Mouse (Mus musculus) heart, postnatal 25 days (tissue): ENCODE measurements around the gene Pold2. TPM values are rescaled to one million over a fixed set of nuclear protein-coding genes. Genes with fewer than 3 reads are reported as not detected.

Source experiments
- DNase-seq: peaks from one replicate; pipeline ENCODE4 v3.0.0; 2022; ENCODE audit warnings: low spot score
- intact Hi-C: fragments of 180-260 bp; cut with DNase I; formaldehyde crosslinking; loops from one replicate; pipeline ENCODE4 v1.15.1; 2025
- total RNA-seq, 2 experiments: library from RNA; stranded (reverse); gene quantifications; 2 replicates each; pipeline ENCODE4 v1.2.3; 2021

The Pold2 gene
- 10 to 100 TPM; 29.2 to 33.2 TPM for total RNA-seq

GRCm38 (mm10) chr11:5877921-5878526 lies at the start of gene Pold2:
Gene Pold2, minus strand, starts transcription at chr11:5878292.
- peak; percentile 97 for DNase-seq
- intact Hi-C loops: loop anchor here (5.0 kb wide), 1 partner anchor 41 kb away; the partner anchor contains the start of gene Polm

GRCm38 (mm10) chr11:5926696-5927220 lies 48.7 kb upstream of the Pold2 start:
- no peak for DNase-seq
- intact Hi-C loops: no loop called here

- no peak for DNase-seq
- intact Hi-C loops: no loop called here
Measured at GRCm38 (mm10) chr11:5924699-5925098, 46.6 kb upstream of the Pold2 start.

- no peak for DNase-seq
- intact Hi-C loops: no loop called here
Measured at GRCm38 (mm10) chr11:5920323-5920960, 42.4 kb upstream of the Pold2 start.

- no peak for DNase-seq
- intact Hi-C loops: no loop called here
Measured at GRCm38 (mm10) chr11:5919606-5920005, 41.5 kb upstream of the Pold2 start.

GRCm38 (mm10) chr11:5918111-5918510 lies 40.0 kb upstream of the Pold2 start:
- no peak for DNase-seq
- intact Hi-C loops: no loop called here

GRCm38 (mm10) chr11:5916178-5916548 lies 38.1 kb upstream of the Pold2 start:
- no peak for DNase-seq
- intact Hi-C loops: no loop called here

GRCm38 (mm10) chr11:5915429-5916177 lies 37.5 kb upstream of the Pold2 start:
- intact Hi-C loops: no loop called here
- DNase-seq: no peak

GRCm38 (mm10) chr11:5914940-5915339 lies 36.8 kb upstream of the Pold2 start:
- DNase-seq: no peak
- intact Hi-C loops: no loop called here

- intact Hi-C loops: no loop called here
- no peak for DNase-seq
Measured at GRCm38 (mm10) chr11:5913936-5914335, 35.8 kb upstream of the Pold2 start.

- no peak for DNase-seq
- intact Hi-C loops: no loop called here
Measured at GRCm38 (mm10) chr11:5913256-5913655, 35.2 kb upstream of the Pold2 start.

- DNase-seq: no peak
- intact Hi-C loops: no loop called here
Measured at GRCm38 (mm10) chr11:5912635-5913034, 34.5 kb upstream of the Pold2 start.

- intact Hi-C loops: no loop called here
Measured at GRCm38 (mm10) chr11:5908642-5909041, 30.6 kb upstream of the Pold2 start.

GRCm38 (mm10) chr11:5907096-5907495 lies 29.0 kb upstream of the Pold2 start:
- intact Hi-C loops: no loop called here
- DNase-seq: no peak

More at GRCm38 (mm10) chr11:5908642-5909041, 30.6 kb upstream of the Pold2 start:
- no peak for DNase-seq

GRCm38 (mm10) chr11:5905778-5906518 lies 27.9 kb upstream of the Pold2 start:
- no peak for DNase-seq
- intact Hi-C loops: no loop called here

- intact Hi-C loops: no loop called here
- DNase-seq: no peak
Measured at GRCm38 (mm10) chr11:5904871-5905270, 26.8 kb upstream of the Pold2 start.

GRCm38 (mm10) chr11:5904357-5904756 lies 26.3 kb upstream of the Pold2 start:
- intact Hi-C loops: no loop called here
- DNase-seq: no peak

GRCm38 (mm10) chr11:5903844-5904243 lies 25.8 kb upstream of the Pold2 start:
- no peak for DNase-seq
- intact Hi-C loops: no loop called here

GRCm38 (mm10) chr11:5902390-5902789 lies 24.3 kb upstream of the Pold2 start:
- DNase-seq: no peak
- intact Hi-C loops: no loop called here

GRCm38 (mm10) chr11:5901950-5902349 lies 23.9 kb upstream of the Pold2 start:
- no peak for DNase-seq
- intact Hi-C loops: no loop called here
